Mouse (Mus musculus) cortical plate, adult 2 months (tissue): Measurements from ENCODE around the gene Pigl.

Source experiments
- CTCF ChIP-seq: fragments of 200-500 bp; IDR thresholded peaks from 2 replicates; pipeline ENCODE4 v1.5.1; 2011; ENCODE audit warnings: mild to moderate bottlenecking, control low read depth, low read length; ENCODE audit not compliant: insufficient read depth; ENCODE audit errors: extremely low read depth
- POLR2A ChIP-seq: fragments of 200-500 bp; IDR thresholded peaks from 2 replicates; pipeline ENCODE4 v1.6.1; 2011; ENCODE audit warnings: mild to moderate bottlenecking, low read length, control low read depth; ENCODE audit not compliant: insufficient read depth; ENCODE audit errors: extremely low read depth

DNA sequence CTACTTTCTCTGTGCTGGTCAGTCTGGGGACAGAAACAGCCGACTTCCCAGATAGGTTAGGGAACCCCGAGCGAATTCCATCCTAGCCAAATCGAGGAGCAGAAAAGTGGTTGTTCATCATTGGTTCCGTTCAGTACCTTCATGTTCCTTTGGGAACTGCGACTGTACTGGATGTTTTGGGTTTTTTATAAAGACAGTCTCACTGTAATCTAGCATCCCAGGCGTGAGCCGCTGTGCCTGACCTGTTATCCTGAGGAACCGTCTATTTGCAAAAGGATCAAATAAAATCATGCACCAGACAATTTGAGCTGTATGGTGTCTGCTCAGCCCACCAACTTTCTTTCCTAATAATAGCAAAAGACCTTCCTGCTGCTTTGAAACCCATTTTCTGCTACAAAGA is 520 bp downstream of the Pigl start:
- TF ChIP-seq POLR2A: no peak
- no peak for TF ChIP-seq CTCF
